ENCODE assay signal across 16 mouse cellular contexts in genomic region chr17:48569656-48570055, GRCm38 (mm10).
DNase-seq lines count a peak whose midpoint lies in the region; ATAC-seq and TF ChIP-seq lines count a peak whose summit lies in the region.
"Had no signal": no experiment of that assay in that cellular context is flagged by ENCODE, and none has a peak within 500 bp of the region (broad histone marks: within the 10 kb centered on the region; RNA-seq: fewer than 3 reads in every experiment).

No protein-coding gene starts in this region.

- no peak overlapping the region for H3K4me3 ChIP-seq in midbrain, postnatal 0 days (ENCODE audit: low read depth, low read length)
- H3K4me3 ChIP-seq: embryonic facial prominence, embryonic 10.5 days; embryonic facial prominence, embryonic 12.5 days; forebrain, embryonic 13.5 days; forebrain, embryonic 15.5 days had no signal

- no peak overlapping the region for H3K9ac ChIP-seq in midbrain, postnatal 0 days (replicated peaks; ENCODE audit: low read length, poor library complexity, severe bottlenecking)
- H3K9ac ChIP-seq: embryonic facial prominence, embryonic 12.5 days; forebrain, embryonic 13.5 days; forebrain, embryonic 15.5 days; forebrain, postnatal 0 days had no signal

- H3K9me3 ChIP-seq in midbrain, postnatal 0 days (ENCODE audit: low read length) = no peaks in the 10 kb centered on the region
- H3K9me3 ChIP-seq: embryonic facial prominence, embryonic 10.5 days; embryonic facial prominence, embryonic 12.5 days; forebrain, embryonic 13.5 days; forebrain, embryonic 15.5 days had no signal

- no peak for ATAC-seq in midbrain, postnatal 0 days (ENCODE audit: low FRiP score)
- ATAC-seq: forebrain, embryonic 13.5 days; forebrain, embryonic 15.5 days; forebrain, postnatal 0 days had no signal

- no peak overlapping the region for H3K4me2 ChIP-seq in midbrain, postnatal 0 days (ENCODE audit: low read depth, low read length, poor library complexity, severe bottlenecking)
- H3K4me2 ChIP-seq: embryonic facial prominence, embryonic 12.5 days; forebrain, embryonic 13.5 days; forebrain, embryonic 15.5 days had no signal

- 87% methylated on average over 4 of the region's 4 CpGs for whole genome bisulfite sequencing in midbrain, postnatal 0 days

- H3K4me1 ChIP-seq in midbrain, postnatal 0 days (ENCODE audit: insufficient read depth, low read length) = no peaks in the 10 kb centered on the region
- H3K4me1 ChIP-seq: embryonic facial prominence, embryonic 10.5 days; embryonic facial prominence, embryonic 12.5 days; forebrain, embryonic 13.5 days; forebrain, embryonic 15.5 days had no signal

- DNase-seq in cerebellum, adult 11 months = peak; percentile 25
- no peak for DNase-seq in cerebellum, adult 8-10 months
- DNase-seq in brain, adult 2 months (ENCODE audit: low read depth, low spot score) = peak; percentile 86
- peak; percentile 60 for DNase-seq in cerebellum, adult 11-12 months
- DNase-seq in cerebellum, adult 9-10 months = peak; percentile 58
- DNase-seq in midbrain, postnatal 0 days (ENCODE audit: low spot score) = no peak
- DNase-seq in spleen, adult 12 weeks (ENCODE audit: low spot score) = no peak
- DNase-seq in gastrocnemius, adult 8-10 months (ENCODE audit: low spot score in 2 of 2) = no peak
- DNase-seq: adrenal gland, adult 2 months; adrenal gland, postnatal 10 days; adrenal gland, postnatal 25 days; forebrain, postnatal 0 days had no signal

- TF ChIP-seq CTCF in midbrain, postnatal 0 days (IDR thresholded peaks at IDR 0.05) = no peak

- no peaks in the 10 kb centered on the region for H3K36me3 ChIP-seq in midbrain, postnatal 0 days (ENCODE audit: insufficient read depth, low read length)
- H3K36me3 ChIP-seq: embryonic facial prominence, embryonic 10.5 days; embryonic facial prominence, embryonic 12.5 days; forebrain, embryonic 15.5 days had no signal

- no peak overlapping the region for H3K27ac ChIP-seq in midbrain, postnatal 0 days (ENCODE audit: low read depth, low read length)
- H3K27ac ChIP-seq: embryonic facial prominence, embryonic 10.5 days; embryonic facial prominence, embryonic 12.5 days; forebrain, embryonic 13.5 days; forebrain, embryonic 15.5 days had no signal

- H3K27me3 ChIP-seq in midbrain, postnatal 0 days (ENCODE audit: insufficient read depth, low read length) = no peaks in the 10 kb centered on the region
- H3K27me3 ChIP-seq: embryonic facial prominence, embryonic 12.5 days; forebrain, embryonic 13.5 days; forebrain, embryonic 15.5 days had no signal

Comparison
In these comparisons a context has a peak if more than half of its experiments do, and no peak if none do; other contexts are left out.
1. DNase-seq: peak in cerebellum, adult 11 months (single experiment), brain, adult 2 months (single experiment), cerebellum, adult 11-12 months (single experiment) and cerebellum, adult 9-10 months (single experiment); none in cerebellum, adult 8-10 months (single experiment), midbrain, postnatal 0 days (single experiment), spleen, adult 12 weeks (single experiment) and gastrocnemius, adult 8-10 months (0 of 2).